Mouse (Mus musculus) olfactory bulb, adult 2 months (tissue): ENCODE measurements around the gene Mgarp.

ENCODE experiments used
- CTCF ChIP-seq: fragments of 200-500 bp; IDR thresholded peaks from 2 replicates; pipeline ENCODE4 v1.5.1; 2012; ENCODE audit warnings: low read depth, mild to moderate bottlenecking, low read length, moderate library complexity; ENCODE audit not compliant: insufficient read depth
- POLR2A ChIP-seq: fragments of 200-500 bp; IDR thresholded peaks from 2 replicates; pipeline ENCODE4 v1.6.1; 2012; ENCODE audit warnings: mild to moderate bottlenecking, low read depth, low read length, moderate library complexity; ENCODE audit not compliant: insufficient read depth

DNA sequence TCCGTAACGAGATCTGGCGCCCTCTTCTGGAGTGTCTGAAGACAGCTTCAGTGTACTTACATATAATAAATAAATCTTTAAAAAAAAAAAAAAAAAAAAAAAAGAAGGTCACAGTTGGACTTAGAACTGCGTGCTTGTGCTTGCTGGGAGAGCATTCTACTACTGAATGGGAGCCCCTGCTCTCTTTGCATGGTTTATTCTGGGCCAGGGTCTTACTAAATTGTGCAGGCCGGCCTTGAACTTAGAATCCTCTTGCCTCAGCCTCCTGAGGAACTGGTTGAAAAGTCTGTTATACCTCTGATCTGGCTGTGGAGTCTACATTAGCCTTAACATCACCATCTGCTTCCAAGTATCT lies 15.9 kb downstream of the Mgarp start:
- TF ChIP-seq POLR2A (no peak), CTCF (no peak)
